Mouse (Mus musculus) heart, adult 8-10 months (tissue): ENCODE results near the gene Nampt. TPM values are rescaled to one million over a fixed set of nuclear protein-coding genes. Genes with fewer than 3 reads are reported as not detected.

Experiments used
- DNase-seq: peaks from one replicate; pipeline ENCODE4 v3.0.0; 2022; ENCODE audit warnings: low spot score
- total RNA-seq, 4 experiments: library from RNA; stranded (reverse); gene quantifications; 2 replicates each; pipeline ENCODE4 v1.2.4; 2022

The Nampt gene
- total RNA-seq, 4 experiments from 2014 or later, result 154 to 156 (median 155) TPM

DNA sequence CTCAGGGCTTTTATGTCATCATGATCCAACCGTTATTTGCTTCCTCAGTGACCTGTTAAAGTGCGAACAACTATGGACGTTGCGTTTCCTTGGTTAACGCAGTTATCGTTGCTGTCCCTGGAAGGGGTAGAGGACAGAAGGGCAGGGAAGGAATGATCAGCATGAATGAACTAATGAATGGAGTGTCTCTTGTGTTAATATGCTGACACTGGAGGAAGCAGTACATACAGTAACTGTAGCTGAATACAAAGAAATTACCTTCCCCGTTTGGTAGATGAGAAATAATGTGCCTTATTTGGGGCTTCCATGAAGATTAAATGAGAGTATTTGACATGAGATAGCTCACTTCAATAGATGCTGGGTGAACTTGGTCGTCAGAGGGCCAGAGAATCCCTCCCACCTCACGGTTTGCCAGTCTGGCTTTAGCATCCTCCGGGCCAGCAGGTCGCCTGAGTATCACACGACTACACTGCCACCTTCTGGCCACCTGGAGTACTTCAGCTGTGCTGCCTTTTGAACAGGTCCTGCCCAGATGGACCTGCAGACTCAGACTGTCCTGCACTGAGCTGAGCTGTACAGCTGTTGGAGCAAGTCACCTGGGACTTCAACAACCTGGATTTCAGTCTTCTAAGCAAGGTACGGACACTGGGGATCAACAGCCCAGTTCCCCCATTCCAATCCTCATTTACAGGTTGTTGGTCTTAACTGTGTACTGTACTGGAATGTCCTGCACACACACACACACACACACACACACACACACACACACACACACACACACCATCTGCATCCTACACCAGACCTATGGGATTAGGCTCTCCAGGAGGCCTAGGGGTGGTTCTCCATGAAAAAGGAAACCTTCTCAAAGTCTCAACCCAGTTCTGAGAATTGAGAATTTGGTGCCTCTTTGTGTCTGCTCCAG lies 78.1 kb downstream of the Nampt start:
- DNase-seq, result peak; percentile 89

DNA sequence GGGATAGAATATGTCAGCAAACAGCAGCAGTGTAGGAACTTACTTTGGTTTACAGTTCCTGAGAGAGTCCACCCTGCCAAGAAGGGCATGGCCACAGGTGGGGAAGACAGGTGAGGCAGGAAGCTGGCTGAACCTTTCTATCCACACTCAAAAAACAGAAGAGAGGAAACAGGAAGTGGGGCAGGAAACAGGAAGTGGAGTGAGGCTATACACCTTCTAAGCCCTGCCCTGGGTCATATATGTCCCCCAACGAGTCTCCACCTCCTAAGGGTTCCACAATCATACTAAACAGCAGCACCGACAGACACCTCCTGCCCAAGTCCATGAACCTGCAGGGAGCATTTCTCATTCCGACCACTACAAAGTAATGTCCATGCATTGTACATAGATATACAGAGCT lies 81.7 kb downstream of the Nampt start:
- DNase-seq, result no peak

Other genes starting within 250 kb of the Nampt start
- gene Sypl, start 134.3 kb downstream of the Nampt start, total RNA-seq, result 10 to 100 TPM; 77.2 to 85.1 (median 80.7) TPM